In the genomic region with DNA sequence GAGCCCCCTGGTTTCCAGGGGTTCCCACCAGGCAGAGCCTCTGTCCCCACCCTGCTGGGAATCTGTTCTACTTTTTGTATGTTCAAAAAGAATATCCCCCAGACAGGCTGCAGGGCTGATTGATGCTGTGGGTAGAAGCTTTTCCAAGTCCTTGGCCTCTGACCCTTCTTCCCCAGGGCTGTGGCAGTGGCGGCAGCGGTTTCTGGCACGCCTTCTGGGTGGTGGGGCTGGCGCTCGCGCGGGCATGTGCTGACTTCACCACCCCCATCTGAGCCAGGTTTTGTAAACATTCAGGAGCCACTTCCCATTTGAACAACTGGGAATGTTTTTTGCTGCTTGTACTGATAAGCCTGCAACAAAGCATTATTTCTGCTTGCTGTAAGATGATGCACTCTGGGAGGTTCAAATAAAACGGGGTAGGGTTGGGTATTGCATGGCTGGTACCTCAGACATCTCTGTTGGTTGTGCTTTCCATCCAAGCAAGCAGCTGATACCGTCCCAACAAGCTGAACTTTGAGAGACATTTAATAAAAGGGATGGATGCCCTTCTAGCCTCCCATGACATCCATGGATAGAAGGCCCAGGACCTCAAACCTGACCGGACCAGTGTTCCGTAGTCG, we compare ENCODE assay signal across 8 mouse cellular contexts. TPM values are rescaled to one million over a fixed set of nuclear protein-coding genes. Genes with fewer than 3 reads are reported as not detected.
A peak's percentile ranks its signal among the peaks of the same experiment; 100 is the strongest.
DNase-seq lines count a peak whose midpoint lies in the region; ATAC-seq and TF ChIP-seq lines count a peak whose summit lies in the region.

No protein-coding gene starts in this region.

- H3K36me3 ChIP-seq in hindbrain, embryonic 12.5 days = peaks cover 7% of the 10 kb centered on the region; the same call in 1 of the 2 replicates
- H3K36me3 ChIP-seq in lung, postnatal 0 days (ENCODE audit: insufficient read depth, low read length) = peaks cover 14% of the 10 kb centered on the region; the same call in 1 of the 2 replicates

- peak; percentile 92 for DNase-seq in heart, adult 11 months
- DNase-seq in heart, postnatal 36 days = no peak
- peak; percentile 51 for DNase-seq in embryo, embryonic 10.5 days (ENCODE audit: low spot score)
- DNase-seq in lung, postnatal 0 days (ENCODE audit: low spot score) = peak; percentile 44
- peak; percentile 42 for DNase-seq in thymus, postnatal 0 days (ENCODE audit: low spot score)
- no peak for DNase-seq in gastrocnemius, postnatal 36 days

- H3K9ac ChIP-seq in hindbrain, embryonic 12.5 days = peak overlapping the region; percentile 44
- no peak overlapping the region for H3K9ac ChIP-seq in lung, postnatal 0 days (replicated peaks; ENCODE audit: low read depth)

- TF ChIP-seq CTCF in lung, postnatal 0 days (IDR thresholded peaks at IDR 0.05) = no peak

- H3K4me1 ChIP-seq in hindbrain, embryonic 12.5 days = peaks cover 17% of the 10 kb centered on the region
- H3K4me1 ChIP-seq in lung, postnatal 0 days (ENCODE audit: insufficient read depth, low read depth, low read length) = no peaks in the 10 kb centered on the region

- H3K4me3 ChIP-seq in hindbrain, embryonic 12.5 days = peak overlapping the region; percentile 2; the same call in 1 of the 2 replicates
- H3K4me3 ChIP-seq in lung, postnatal 0 days (ENCODE audit: low read depth, low read length) = no peak overlapping the region

- peak overlapping the region; percentile 39 for H3K4me2 ChIP-seq in hindbrain, embryonic 12.5 days (replicated peaks)
- no peak overlapping the region; the same call in 1 of the 2 replicates for H3K4me2 ChIP-seq in lung, postnatal 0 days (replicated peaks; ENCODE audit: low read depth, low read length)

- WGBS in hindbrain, embryonic 12.5 days = 10% methylated on average over 12 of the region's 12 CpGs
- 19% methylated on average over 12 of the region's 12 CpGs for WGBS in lung, postnatal 0 days

- no peaks in the 10 kb centered on the region for H3K9me3 ChIP-seq in hindbrain, embryonic 12.5 days (replicated peaks)
- H3K9me3 ChIP-seq in lung, postnatal 0 days (ENCODE audit: low read length) = no peaks in the 10 kb centered on the region

- ATAC-seq in hindbrain, embryonic 12.5 days (ENCODE audit: low FRiP score) = peak; percentile 36
- peak; percentile 54 for ATAC-seq in lung, postnatal 0 days
- no peak for ATAC-seq in cerebellum, adult (ENCODE audit: insufficient number of reproducible peaks, low FRiP score, low TSS enrichment)

- intact Hi-C loops in heart, postnatal 36 days (cut with DNase I) = no loop called here
- intact Hi-C loops in gastrocnemius, postnatal 36 days (cut with DNase I) = no loop called here

- peak overlapping the region; percentile 66 for H3K27ac ChIP-seq in hindbrain, embryonic 12.5 days
- peak overlapping the region; percentile 20; the same call in 1 of the 2 replicates for H3K27ac ChIP-seq in lung, postnatal 0 days (ENCODE audit: low read length)

- H3K27me3 ChIP-seq in hindbrain, embryonic 12.5 days = peaks cover 14% of the 10 kb centered on the region
- H3K27me3 ChIP-seq in lung, postnatal 0 days (replicated peaks; ENCODE audit: insufficient read depth, low read length) = no peaks in the 10 kb centered on the region

- TF ChIP-seq EP300 in lung, postnatal 0 days (IDR thresholded peaks at IDR 0.05) = no peak

RNA-seq across cellular contexts. Expression of a gene that starts 32.8 kb away (rescaled TPM):
- total RNA-seq in heart, postnatal 36 days (2021) = 100 to 1,000 TPM; 130 to 150 TPM
- 58.4 and 60.3 TPM in 2 replicates for polyA plus RNA-seq in hindbrain, embryonic 12.5 days (2016; fragmentation: Nextera tagmentation; extraction: Ambion mirVana)
- 109 and 111 TPM in 2 replicates for polyA plus RNA-seq in lung, postnatal 0 days (2015; fragmentation: Nextera tagmentation; extraction: Ambion mirVana)
- polyA plus RNA-seq in thymus, postnatal 0 days (2015; fragmentation: Nextera tagmentation; extraction: Ambion mirVana) = 73.8 and 83.6 TPM in 2 replicates
- 10 to 100 TPM; 35.4 to 38.4 TPM for total RNA-seq in gastrocnemius, postnatal 36 days (2021)

RNA-seq across cellular contexts. Expression of a gene that starts 33.3 kb away (rescaled TPM):
- total RNA-seq in heart, postnatal 36 days (2021) = 10 to 100 TPM; 41.0 to 42.8 TPM
- polyA plus RNA-seq in hindbrain, embryonic 12.5 days (2016; fragmentation: Nextera tagmentation; extraction: Ambion mirVana) = 20.2 and 20.3 TPM in 2 replicates
- 20.0 and 20.9 TPM in 2 replicates for polyA plus RNA-seq in lung, postnatal 0 days (2015; fragmentation: Nextera tagmentation; extraction: Ambion mirVana)
- polyA plus RNA-seq in thymus, postnatal 0 days (2015; fragmentation: Nextera tagmentation; extraction: Ambion mirVana) = 11.3 and 12.3 TPM in 2 replicates
- 10 to 100 TPM; 16.4 to 17.6 TPM for total RNA-seq in gastrocnemius, postnatal 36 days (2021)

RNA-seq across cellular contexts. Expression of a gene that starts 39.1 kb away (rescaled TPM):
- total RNA-seq in heart, postnatal 36 days (2021) = 1 to 10 TPM; 5.2 to 5.4 TPM
- polyA plus RNA-seq in hindbrain, embryonic 12.5 days (2016; fragmentation: Nextera tagmentation; extraction: Ambion mirVana) = 11.5 and 12.4 TPM in 2 replicates
- 8.1 and 8.4 TPM in 2 replicates for polyA plus RNA-seq in lung, postnatal 0 days (2015; fragmentation: Nextera tagmentation; extraction: Ambion mirVana)
- 34.2 and 35.2 TPM in 2 replicates for polyA plus RNA-seq in thymus, postnatal 0 days (2015; fragmentation: Nextera tagmentation; extraction: Ambion mirVana)
- total RNA-seq in gastrocnemius, postnatal 36 days (2021) = 1 to 10 TPM; 3.6 to 3.8 TPM

RNA-seq across cellular contexts. Expression of a gene that starts 39.3 kb away (rescaled TPM):
- 1 to 10 TPM; 3.6 to 4.6 TPM for total RNA-seq in heart, postnatal 36 days (2021)
- polyA plus RNA-seq in hindbrain, embryonic 12.5 days (2016; fragmentation: Nextera tagmentation; extraction: Ambion mirVana) = 2.3 and 2.9 TPM in 2 replicates
- polyA plus RNA-seq in lung, postnatal 0 days (2015; fragmentation: Nextera tagmentation; extraction: Ambion mirVana) = 1.1 TPM in 2 replicates
- 4.6 and 5.6 TPM in 2 replicates for polyA plus RNA-seq in thymus, postnatal 0 days (2015; fragmentation: Nextera tagmentation; extraction: Ambion mirVana)
- 1 to 10 TPM; 1.9 to 3.1 TPM for total RNA-seq in gastrocnemius, postnatal 36 days (2021)

Comparison
In these comparisons a context has a peak if more than half of its experiments do, and no peak if none do; other contexts are left out.
1. DNase-seq: peak in heart, adult 11 months (single experiment), embryo, embryonic 10.5 days (single experiment), lung, postnatal 0 days (single experiment) and thymus, postnatal 0 days (single experiment); none in heart, postnatal 36 days (0 of 2) and gastrocnemius, postnatal 36 days (0 of 2).